ENCODE assay signal across 26 mouse cellular contexts in the genomic region with DNA sequence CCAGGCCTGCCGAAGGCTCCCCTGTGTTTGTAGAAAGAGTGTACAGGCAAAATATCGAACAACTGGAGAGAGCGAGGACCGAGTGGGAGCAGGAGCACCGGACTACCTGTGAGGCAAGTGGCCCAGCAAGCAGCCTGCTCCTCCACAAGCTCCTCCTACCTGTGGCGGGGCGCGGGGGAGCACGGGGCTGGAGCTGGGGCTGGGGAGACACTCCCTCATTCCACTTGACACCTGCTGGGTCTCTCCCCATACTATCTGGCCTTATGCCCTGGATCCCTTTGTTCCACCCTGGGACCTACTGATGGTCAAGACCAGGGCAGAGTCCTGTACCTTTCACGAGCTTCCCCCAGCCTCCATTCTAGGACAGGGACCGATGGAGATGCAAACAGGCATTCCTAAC. TPM values are rescaled to one million over a fixed set of nuclear protein-coding genes. Genes with fewer than 3 reads are reported as not detected.
A peak's percentile ranks its signal among the peaks of the same experiment; 100 is the strongest.
DNase-seq lines count a peak whose midpoint lies in the region; ATAC-seq and TF ChIP-seq lines count a peak whose summit lies in the region.
"Had no signal": no experiment of that assay in that cellular context is flagged by ENCODE, and none has a peak within 500 bp of the region (broad histone marks: within the 10 kb centered on the region; RNA-seq: fewer than 3 reads in every experiment).

No protein-coding gene starts in this region.

- H3K4me1 ChIP-seq in heart, embryonic 10.5 days = peaks cover 59% of the 10 kb centered on the region
- H3K4me1 ChIP-seq in limb, embryonic 12.5 days (replicated peaks) = peaks cover 9% of the 10 kb centered on the region; the same call in 1 of the 2 replicates
- H3K4me1 ChIP-seq in limb, embryonic 10.5 days = peaks cover 32% of the 10 kb centered on the region
- H3K4me1 ChIP-seq in E14TG2a.4 (replicated peaks; ENCODE audit: low read depth, low read length) = peaks cover 70% of the 10 kb centered on the region
- H3K4me1 ChIP-seq in intestine, embryonic 15.5 days (replicated peaks) = peaks cover 10% of the 10 kb centered on the region; the same call in 1 of the 2 replicates
- 0 out of 2 replicates have a peak, but pooled peaks cover 3% of the 10 kb centered on the region for H3K4me1 ChIP-seq in hindbrain, embryonic 12.5 days

- WGBS in heart, embryonic 10.5 days = 23% methylated on average over 11 of the region's 11 CpGs
- WGBS in limb, embryonic 12.5 days = 23% methylated on average over 11 of the region's 11 CpGs
- 30% methylated on average over 11 of the region's 11 CpGs for WGBS in limb, embryonic 10.5 days
- WGBS in intestine, embryonic 15.5 days = 21% methylated on average over 11 of the region's 11 CpGs
- 33% methylated on average over 11 of the region's 11 CpGs for WGBS in hindbrain, embryonic 12.5 days

- peaks cover 8% of the 10 kb centered on the region; the same call in 1 of the 2 replicates for H3K27me3 ChIP-seq in heart, embryonic 10.5 days (ENCODE audit: insufficient read depth, poor library complexity, severe bottlenecking)
- H3K27me3 ChIP-seq in limb, embryonic 12.5 days = no peaks in the 10 kb centered on the region
- 0 out of 2 replicates have a peak, but pooled peaks cover 6% of the 10 kb centered on the region for H3K27me3 ChIP-seq in limb, embryonic 10.5 days (ENCODE audit: low read depth, poor library complexity, severe bottlenecking)
- peaks cover 32% of the 10 kb centered on the region for H3K27me3 ChIP-seq in E14TG2a.4 (ENCODE audit: insufficient read depth, low read length)
- H3K27me3 ChIP-seq in intestine, embryonic 15.5 days (replicated peaks) = no peaks in the 10 kb centered on the region
- no peaks in the 10 kb centered on the region; the same call in 1 of the 2 replicates for H3K27me3 ChIP-seq in hindbrain, embryonic 12.5 days
- H3K27me3 ChIP-seq: hindbrain, embryonic 15.5 days; limb, embryonic 15.5 days; neural tube, embryonic 13.5 days had no signal

- TF ChIP-seq CTCF in E14TG2a.4 (conservative IDR thresholded peaks at IDR 0.05; ENCODE audit: low read length) = no peak

- peak overlapping the region; percentile 48 for H3K27ac ChIP-seq in heart, embryonic 10.5 days
- peak overlapping the region; percentile 37; the same call in 1 of the 2 replicates for H3K27ac ChIP-seq in limb, embryonic 12.5 days
- no peak overlapping the region for H3K27ac ChIP-seq in limb, embryonic 10.5 days
- H3K27ac ChIP-seq in intestine, embryonic 15.5 days = no peak overlapping the region
- H3K27ac ChIP-seq in hindbrain, embryonic 12.5 days = no peak overlapping the region
- H3K27ac ChIP-seq: hindbrain, embryonic 15.5 days; limb, embryonic 15.5 days; liver, embryonic 14.5 days; neural tube, embryonic 13.5 days had no signal

- no peaks in the 10 kb centered on the region for H3K9me3 ChIP-seq in heart, embryonic 10.5 days
- H3K9me3 ChIP-seq in limb, embryonic 12.5 days = no peaks in the 10 kb centered on the region
- H3K9me3 ChIP-seq in limb, embryonic 10.5 days (replicated peaks) = no peaks in the 10 kb centered on the region
- H3K9me3 ChIP-seq in E14TG2a.4 (ENCODE audit: low read length) = no peaks in the 10 kb centered on the region
- no peaks in the 10 kb centered on the region for H3K9me3 ChIP-seq in intestine, embryonic 15.5 days
- no peaks in the 10 kb centered on the region for H3K9me3 ChIP-seq in hindbrain, embryonic 12.5 days (replicated peaks)
- H3K9me3 ChIP-seq: hindbrain, embryonic 15.5 days; limb, embryonic 15.5 days; neural tube, embryonic 13.5 days had no signal

- no peak overlapping the region for H3K4me3 ChIP-seq in heart, embryonic 10.5 days
- no peak overlapping the region for H3K4me3 ChIP-seq in limb, embryonic 12.5 days (replicated peaks)
- H3K4me3 ChIP-seq in limb, embryonic 10.5 days = no peak overlapping the region
- peak overlapping the region; percentile 52 for H3K4me3 ChIP-seq in E14TG2a.4 (replicated peaks; ENCODE audit: low read length)
- no peak overlapping the region for H3K4me3 ChIP-seq in intestine, embryonic 15.5 days (replicated peaks)
- H3K4me3 ChIP-seq in hindbrain, embryonic 12.5 days = no peak overlapping the region
- H3K4me3 ChIP-seq: hindbrain, embryonic 15.5 days; limb, embryonic 15.5 days; myocyte; neural tube, embryonic 13.5 days had no signal

- no peak for DNase-seq in heart, embryonic 10.5 days (ENCODE audit: low spot score)
- DNase-seq in heart, postnatal 36 days = no peak
- DNase-seq in limb, embryonic 10.5 days (ENCODE audit: low spot score) = no peak
- DNase-seq in cerebellum, adult 18-20 months = no peak
- DNase-seq: adrenal gland, adult 8-10 months; cerebellum, adult 8-10 months; cerebellum, postnatal 36 days; embryo, embryonic 11 days; gastrocnemius, postnatal 10 days; heart, postnatal 4 days; kidney, adult 11 months; kidney, postnatal 25 days; lung, postnatal 4 days; retina, postnatal 1 day; thymus, postnatal 25 days had no signal

- H3K9ac ChIP-seq in limb, embryonic 12.5 days (replicated peaks) = no peak overlapping the region
- H3K9ac ChIP-seq in intestine, embryonic 15.5 days = no peak overlapping the region
- H3K9ac ChIP-seq in hindbrain, embryonic 12.5 days = no peak overlapping the region
- H3K9ac ChIP-seq: hindbrain, embryonic 15.5 days; limb, embryonic 15.5 days; liver, embryonic 14.5 days; neural tube, embryonic 13.5 days had no signal

- no peak for ATAC-seq in limb, embryonic 12.5 days (ENCODE audit: insufficient number of reproducible peaks, insufficient read depth, low FRiP score, low TSS enrichment, low read depth)
- ATAC-seq in intestine, embryonic 15.5 days = no peak
- no peak for ATAC-seq in hindbrain, embryonic 12.5 days (ENCODE audit: low FRiP score)
- ATAC-seq: forebrain, embryonic 14.5 days; midbrain, embryonic 16.5 days had no signal

- peaks cover 24% of the 10 kb centered on the region for H3K36me3 ChIP-seq in heart, embryonic 10.5 days
- H3K36me3 ChIP-seq in limb, embryonic 12.5 days = peaks cover 28% of the 10 kb centered on the region
- H3K36me3 ChIP-seq in limb, embryonic 10.5 days = peaks cover 32% of the 10 kb centered on the region
- peaks cover 22% of the 10 kb centered on the region for H3K36me3 ChIP-seq in E14TG2a.4 (ENCODE audit: insufficient read depth, low read length)
- H3K36me3 ChIP-seq in intestine, embryonic 15.5 days = peaks cover 13% of the 10 kb centered on the region
- H3K36me3 ChIP-seq in hindbrain, embryonic 12.5 days = peaks cover 29% of the 10 kb centered on the region

- intact Hi-C loops in heart, postnatal 36 days (cut with DNase I) = no loop called here

- no peak overlapping the region for H3K4me2 ChIP-seq in limb, embryonic 12.5 days
- H3K4me2 ChIP-seq in intestine, embryonic 15.5 days (replicated peaks) = peak overlapping the region; percentile 28; the same call in 1 of the 2 replicates
- no peak overlapping the region for H3K4me2 ChIP-seq in hindbrain, embryonic 12.5 days (replicated peaks)
- H3K4me2 ChIP-seq: hindbrain, embryonic 15.5 days; limb, embryonic 15.5 days; neural tube, embryonic 13.5 days had no signal

RNA-seq across cellular contexts. Expression of gene Pstpip1, which starts 34.8 kb away (rescaled TPM):
- polyA plus RNA-seq in heart, embryonic 10.5 days (2016; fragmentation: Nextera tagmentation; extraction: Ambion mirVana) = 0.58 and 1.2 TPM in 2 replicates
- total RNA-seq in heart, postnatal 36 days (2021) = 1 to 10 TPM; 1.1 TPM
- 1.0 and 1.5 TPM in 2 replicates for polyA plus RNA-seq in limb, embryonic 12.5 days (2016; fragmentation: Nextera tagmentation; extraction: Ambion mirVana)
- 0.64 and 0.90 TPM in 2 replicates for polyA plus RNA-seq in limb, embryonic 10.5 days (2016; fragmentation: Nextera tagmentation; extraction: Ambion mirVana)
- polyA plus RNA-seq in intestine, embryonic 15.5 days (2015; fragmentation: Nextera tagmentation; extraction: Ambion mirVana) = 1.5 and 1.6 TPM in 2 replicates
- 0.57 and 0.88 TPM in 2 replicates for polyA plus RNA-seq in hindbrain, embryonic 12.5 days (2016; fragmentation: Nextera tagmentation; extraction: Ambion mirVana)

RNA-seq across cellular contexts. Expression of gene Tspan3, which starts 40.7 kb away (rescaled TPM):
- polyA plus RNA-seq in heart, embryonic 10.5 days (2016; fragmentation: Nextera tagmentation; extraction: Ambion mirVana) = 399 and 412 TPM in 2 replicates
- 100 to 1,000 TPM; 183 to 184 TPM for total RNA-seq in heart, postnatal 36 days (2021)
- 424 and 455 TPM in 2 replicates for polyA plus RNA-seq in limb, embryonic 12.5 days (2016; fragmentation: Nextera tagmentation; extraction: Ambion mirVana)
- polyA plus RNA-seq in limb, embryonic 10.5 days (2016; fragmentation: Nextera tagmentation; extraction: Ambion mirVana) = 410 and 450 TPM in 2 replicates
- polyA plus RNA-seq in intestine, embryonic 15.5 days (2015; fragmentation: Nextera tagmentation; extraction: Ambion mirVana) = 404 and 411 TPM in 2 replicates
- 495 and 515 TPM in 2 replicates for polyA plus RNA-seq in hindbrain, embryonic 12.5 days (2016; fragmentation: Nextera tagmentation; extraction: Ambion mirVana)

Comparison
In these comparisons a context has a peak if more than half of its experiments do, and no peak if none do; other contexts are left out.
1. H3K27ac ChIP-seq: peak in heart, embryonic 10.5 days (single experiment) and limb, embryonic 12.5 days (single experiment); none in limb, embryonic 10.5 days (single experiment), intestine, embryonic 15.5 days (single experiment) and hindbrain, embryonic 12.5 days (single experiment).